Mouse (Mus musculus): ENCODE data around the gene Gm12216. TPM values are rescaled to one million over a fixed set of nuclear protein-coding genes. Genes with fewer than 3 reads are reported as not detected.
"Not testable (repeated sequence)": the region's sequence is repeated elsewhere in the genome, so short reads cannot be mapped to it uniquely, and the experiment has no call there.

Gene Gm12216
- total RNA-seq, 2 experiments from 2014 or later: 2.0 to 3.6 TPM

DNA sequence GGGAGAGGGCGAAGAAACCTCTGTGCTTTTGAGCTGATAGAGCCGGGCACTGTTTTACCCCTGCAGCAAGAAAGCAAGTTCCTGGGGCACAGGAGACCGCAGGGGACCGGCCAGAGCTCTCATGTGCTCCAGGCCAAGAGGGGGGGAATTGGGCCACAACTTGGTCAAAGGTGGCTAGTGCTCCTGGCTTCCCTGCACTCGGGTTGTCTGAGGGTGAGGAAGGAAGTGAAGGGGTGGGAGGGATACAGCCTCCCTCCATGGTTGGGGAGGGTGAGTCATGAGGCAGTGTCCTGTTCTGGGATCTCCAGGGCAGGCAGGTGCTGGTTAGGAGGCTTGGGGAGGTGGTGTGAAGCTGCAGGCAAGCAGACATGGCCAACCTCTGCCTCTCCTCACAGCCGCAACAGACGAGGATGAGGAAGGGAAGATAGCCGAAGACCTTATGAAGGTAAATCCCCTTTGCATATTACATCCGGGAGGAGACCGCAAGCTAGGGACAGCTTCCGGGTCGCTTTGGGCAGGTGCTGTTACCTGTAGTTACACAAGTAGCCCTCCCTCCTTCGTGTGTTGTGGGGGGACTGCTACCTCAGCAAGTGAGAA lies 84.3 kb downstream of the Gm12216 start:
- no peak for DNase-seq
- intact Hi-C loops (cut with DNase I): no loop called here

DNA sequence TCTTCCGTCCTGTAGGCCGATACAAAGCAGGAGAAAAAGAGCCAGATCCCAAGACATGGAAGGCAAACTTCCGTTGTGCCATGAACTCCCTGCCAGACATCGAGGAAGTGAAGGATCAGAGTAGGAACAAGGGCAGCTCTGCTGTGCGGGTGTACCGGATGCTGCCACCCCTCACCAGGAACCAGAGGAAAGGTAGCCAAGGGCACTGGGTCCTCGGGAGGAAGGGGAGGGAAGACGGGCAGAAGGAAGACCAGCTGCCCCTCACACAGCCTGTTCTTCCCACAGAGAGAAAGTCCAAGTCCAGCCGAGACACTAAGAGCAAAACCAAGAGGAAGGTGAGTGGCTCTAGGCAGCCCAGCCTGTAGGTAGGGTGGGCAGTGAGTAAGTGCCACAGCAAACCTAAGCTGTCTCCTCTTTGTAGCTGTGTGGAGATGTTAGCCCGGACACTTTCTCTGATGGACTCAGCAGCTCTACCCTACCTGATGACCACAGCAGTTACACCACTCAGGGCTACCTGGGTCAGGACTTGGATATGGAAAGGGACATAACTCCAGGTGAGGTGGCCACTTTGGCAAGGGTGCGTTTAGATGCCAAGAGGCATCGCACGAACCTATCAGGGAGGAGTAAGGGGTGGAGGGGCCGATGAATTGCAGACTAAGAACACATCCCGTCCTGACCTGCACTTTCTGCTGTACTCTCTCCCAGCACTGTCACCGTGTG lies 85.3 kb downstream of the Gm12216 start:
- intact Hi-C loops (cut with DNase I): no loop called here
- no peak for DNase-seq

DNA sequence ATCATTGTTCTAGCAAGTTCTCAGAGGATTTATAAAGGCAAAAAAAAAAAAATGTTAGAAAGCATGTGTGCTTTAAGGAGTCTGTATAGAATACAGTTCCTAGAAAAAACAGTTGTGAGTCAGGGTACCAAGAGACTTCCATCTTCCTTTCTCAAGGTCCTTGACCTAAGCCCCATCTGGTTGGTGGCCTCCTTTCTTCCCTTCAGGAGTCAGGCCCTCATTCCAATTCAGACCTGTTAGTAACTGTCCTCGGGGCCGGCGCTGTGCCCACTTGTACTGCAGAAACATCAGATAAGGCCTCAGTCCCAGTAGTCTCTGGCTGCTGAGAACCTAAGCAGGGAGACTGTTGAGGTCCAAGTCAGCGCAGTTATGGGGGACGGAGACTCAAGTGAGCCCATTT lies 86.0 kb downstream of the Gm12216 start, which contains the start of gene Gm17334:
Gene Gm17334 (minus strand): TSS at position 101 of the 400 bp plus-strand sequence.
- intact Hi-C loops (cut with DNase I): no loop called here
- DNase-seq: no peak

DNA sequence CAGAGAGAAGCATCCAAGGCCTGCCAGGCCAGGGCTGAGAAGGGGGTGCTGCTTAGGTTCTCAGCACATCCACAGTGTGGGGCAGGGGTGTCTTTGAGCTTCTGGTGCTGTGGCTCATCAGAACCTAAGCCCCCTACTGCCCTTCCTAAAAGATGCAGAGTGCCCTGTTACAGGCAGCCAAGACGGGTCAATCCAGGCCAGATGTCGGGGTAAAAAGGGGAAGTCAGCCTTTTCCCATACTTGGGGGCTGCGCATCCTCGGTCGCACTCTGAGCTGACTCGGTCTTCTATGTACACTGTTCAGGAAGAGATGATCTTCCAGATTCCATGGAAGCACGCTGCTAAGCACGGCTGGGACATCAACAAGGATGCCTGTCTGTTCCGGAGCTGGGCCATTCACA lies 86.5 kb downstream of the Gm12216 start:
- intact Hi-C loops (cut with DNase I): no loop called here
- no peak for DNase-seq

DNA sequence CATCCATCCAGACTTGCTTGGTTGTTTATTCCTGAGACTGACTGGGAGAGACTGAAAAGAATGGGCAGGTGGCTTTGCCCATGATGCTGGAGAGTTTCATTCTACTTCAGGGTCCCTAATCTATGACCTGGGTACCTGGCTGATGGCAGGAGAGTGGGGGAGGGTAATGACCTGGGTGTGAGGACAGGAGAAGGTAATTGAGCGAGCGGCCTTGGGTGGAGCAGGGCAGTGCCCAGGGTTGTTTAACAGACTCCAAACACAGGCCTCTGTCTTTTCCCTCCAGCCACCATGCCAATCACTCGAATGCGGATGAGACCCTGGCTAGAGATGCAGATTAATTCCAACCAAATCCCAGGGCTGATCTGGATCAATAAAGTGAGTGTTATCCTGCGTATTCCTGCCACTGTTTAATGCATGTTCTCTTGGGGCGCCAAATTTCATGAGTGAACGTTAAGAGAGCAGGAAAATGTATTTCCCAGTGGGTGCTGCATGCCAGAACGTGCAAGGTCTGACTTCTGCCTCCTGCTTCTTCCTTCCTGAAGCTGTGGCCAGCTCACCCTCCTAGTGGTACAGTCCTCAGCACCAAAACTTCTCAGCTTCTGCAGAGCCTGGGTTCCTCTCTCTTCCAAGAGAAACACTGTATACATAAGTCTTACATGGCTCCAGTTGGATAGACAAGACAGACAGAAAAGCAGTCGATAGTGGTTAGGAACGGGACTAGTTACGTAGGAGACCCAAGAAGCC lies 87.9 kb downstream of the Gm12216 start:
- no peak for DNase-seq
- intact Hi-C loops (cut with DNase I): loop anchor here (2.0 kb wide), 1 partner anchor 14 kb away; no protein-coding TSS in a partner anchor

DNA sequence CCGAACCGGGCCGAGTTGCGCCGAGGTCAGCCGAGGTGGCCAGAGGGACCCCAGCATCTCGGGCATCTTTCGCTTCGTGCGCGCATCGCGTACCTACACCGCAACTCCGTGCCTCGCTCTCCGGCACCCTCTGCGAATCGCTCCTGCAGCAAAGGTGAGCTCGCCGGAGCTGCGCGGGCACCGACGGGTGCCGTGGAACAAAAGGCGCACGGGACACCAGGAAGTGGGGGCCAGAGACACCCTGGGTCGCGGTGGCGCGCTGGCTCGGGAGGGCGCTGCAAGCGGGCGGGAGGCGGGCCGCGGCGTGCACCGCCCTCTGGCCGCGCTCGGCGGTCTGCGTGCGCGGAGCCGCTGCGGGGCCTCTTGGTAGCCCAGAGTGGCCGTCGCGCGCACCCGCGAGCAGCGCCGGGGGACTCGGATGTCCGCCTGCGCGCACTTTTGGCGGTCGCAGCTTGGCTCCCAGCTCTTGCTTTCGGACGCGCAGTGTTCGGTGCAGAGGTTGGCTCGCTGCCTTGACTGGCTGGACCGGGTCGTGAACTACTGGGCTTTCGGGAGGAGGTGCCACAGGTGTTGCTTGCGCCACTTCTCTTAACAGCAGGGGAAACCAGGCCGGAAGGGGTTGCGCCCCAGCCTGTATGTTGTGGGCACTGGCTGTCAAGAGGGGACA lies 88.8 kb downstream of the Gm12216 start:
- DNase-seq: peak; percentile 87 to 88
- intact Hi-C loops (cut with DNase I): loop anchor here (2.0 kb wide), 1 partner anchor 15 kb away; no protein-coding TSS in a partner anchor

DNA sequence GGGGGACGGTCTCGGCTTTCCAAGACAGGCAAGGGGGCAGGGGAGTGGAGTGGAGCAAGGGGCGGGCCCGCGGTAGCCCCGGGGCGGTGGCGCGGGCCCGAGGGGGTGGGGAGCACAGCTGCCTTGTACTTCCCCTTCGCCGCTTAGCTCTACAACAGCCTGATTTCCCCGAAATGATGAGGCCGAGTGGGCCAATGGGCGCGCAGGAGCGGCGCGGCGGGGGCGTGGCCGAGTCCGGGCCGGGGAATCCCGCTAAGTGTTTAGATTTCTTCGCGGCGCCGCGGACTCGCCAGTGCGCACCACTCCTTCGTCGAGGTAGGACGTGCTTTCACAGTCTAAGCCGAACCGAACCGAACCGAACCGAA lies 89.3 kb downstream of the Gm12216 start, which contains the start of gene Irf1:
Gene Irf1 (plus strand): TSS at position 255 of the 365 bp plus-strand sequence.
- DNase-seq: peak; percentile 95 to 96
- intact Hi-C loops (cut with DNase I): loop anchor here (2.0 kb wide), 1 partner anchor 15 kb away; no protein-coding TSS in a partner anchor

DNA sequence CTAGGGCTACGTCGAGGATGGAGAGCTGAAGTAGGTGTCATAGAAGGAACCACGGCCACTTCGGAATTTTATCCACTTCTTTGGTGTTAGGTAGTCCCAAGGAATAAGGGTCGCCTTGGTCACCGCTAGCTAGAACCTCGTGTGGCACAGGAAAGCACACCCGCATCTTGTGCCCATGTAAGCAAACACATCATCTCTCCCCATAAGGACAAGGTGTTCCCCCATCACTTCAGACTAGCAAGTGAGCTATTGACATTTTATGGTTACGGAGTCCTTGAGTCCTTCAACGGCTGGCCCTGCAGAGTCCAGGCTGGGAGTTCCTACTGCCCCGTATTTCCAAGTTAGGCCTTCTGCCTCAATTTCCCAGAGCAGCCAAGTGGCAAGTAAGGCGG lies 89.9 kb downstream of the Gm12216 start:
- no peak for DNase-seq
- intact Hi-C loops (cut with DNase I): no loop called here

DNA sequence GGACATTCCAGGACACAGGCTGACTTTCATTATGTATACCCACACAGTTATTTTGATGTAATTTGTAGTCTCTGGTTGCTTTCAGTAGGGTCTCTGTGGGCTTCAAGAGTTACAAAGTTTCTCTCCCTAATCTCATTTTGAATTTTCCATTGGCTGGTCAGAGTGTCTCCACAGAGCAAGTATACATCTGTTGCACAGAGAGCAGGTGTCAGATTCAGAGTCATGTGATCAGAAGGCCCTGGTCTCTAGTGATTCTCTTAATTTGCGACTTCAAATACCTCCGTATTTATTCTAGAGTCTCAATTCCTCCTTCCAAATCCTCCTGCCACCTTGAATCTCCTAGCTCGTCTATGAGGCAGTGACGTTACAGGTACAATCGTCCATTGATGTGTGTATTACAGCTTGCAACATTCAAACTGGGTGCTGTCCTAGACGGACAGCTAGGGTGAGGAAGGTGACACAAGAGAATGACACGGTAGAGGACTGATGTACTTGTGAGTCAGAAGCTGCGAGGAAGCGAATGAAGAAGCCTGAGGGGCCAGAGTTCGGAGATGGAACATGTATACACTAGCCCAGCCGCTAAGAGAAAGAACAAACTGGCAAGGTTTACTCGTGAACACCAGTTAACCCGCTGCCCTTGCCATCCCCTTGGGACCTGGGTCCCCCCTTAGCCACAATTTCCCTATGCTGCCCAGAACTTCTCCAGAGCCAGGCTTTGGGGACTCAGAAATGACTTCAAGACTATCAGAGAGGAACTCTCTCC lies 90.5 kb downstream of the Gm12216 start:
- intact Hi-C loops (cut with DNase I): no loop called here
- DNase-seq: no peak

DNA sequence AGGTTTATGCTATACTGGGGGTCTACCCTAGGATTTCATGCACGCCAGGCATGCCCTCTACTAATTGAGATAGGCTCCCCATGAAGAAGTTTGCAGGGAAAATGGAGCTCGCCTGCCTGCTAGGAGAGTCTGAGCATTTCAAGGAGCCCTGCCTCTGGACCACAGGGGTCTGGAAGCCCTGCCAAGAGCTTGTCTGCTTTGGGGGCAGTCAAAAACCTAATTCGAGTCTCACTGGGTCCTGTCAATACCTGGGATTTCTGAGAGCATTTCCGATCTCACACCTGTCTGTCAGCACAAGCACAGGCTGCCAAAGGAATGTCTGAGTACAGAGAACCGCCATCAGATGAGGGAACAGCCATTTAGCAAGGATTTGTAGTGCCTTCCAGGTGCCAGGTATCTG lies 94.5 kb downstream of the Gm12216 start:
- DNase-seq: no peak
- intact Hi-C loops (cut with DNase I): no loop called here

DNA sequence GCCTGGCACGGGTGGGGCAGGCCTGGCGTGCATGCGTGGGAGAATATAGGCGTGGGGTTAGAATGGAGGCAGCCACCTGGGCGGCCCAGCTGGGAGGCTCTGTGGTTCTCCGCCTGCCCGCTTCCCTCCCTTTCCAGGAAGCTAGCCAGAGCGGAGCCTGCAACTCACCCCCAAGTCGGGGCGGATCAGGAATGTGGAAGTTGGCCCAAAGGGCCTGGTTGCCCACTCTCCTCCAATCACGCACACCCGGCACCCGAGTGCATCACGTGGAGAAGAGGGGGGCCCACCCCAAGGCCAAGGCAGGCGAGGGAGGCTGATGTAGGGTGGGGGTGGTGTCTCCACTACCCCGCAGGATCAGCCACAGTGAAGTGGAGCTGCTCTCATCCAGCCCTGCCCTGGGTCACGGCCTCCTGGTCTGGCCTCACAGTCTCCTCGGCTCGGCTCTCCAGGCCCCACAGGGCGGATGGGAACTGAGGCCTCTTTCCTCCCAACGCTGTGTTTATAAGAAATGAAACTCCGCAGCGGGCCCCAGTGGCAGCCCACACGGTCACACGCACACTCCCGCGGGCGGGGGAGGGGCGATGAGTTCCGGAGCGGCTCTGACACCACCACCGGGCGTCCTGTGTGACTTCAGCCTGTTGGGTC lies 95.4 kb downstream of the Gm12216 start:
- peak; percentile 93 to 94 for DNase-seq
- intact Hi-C loops (cut with DNase I): no loop called here

DNA sequence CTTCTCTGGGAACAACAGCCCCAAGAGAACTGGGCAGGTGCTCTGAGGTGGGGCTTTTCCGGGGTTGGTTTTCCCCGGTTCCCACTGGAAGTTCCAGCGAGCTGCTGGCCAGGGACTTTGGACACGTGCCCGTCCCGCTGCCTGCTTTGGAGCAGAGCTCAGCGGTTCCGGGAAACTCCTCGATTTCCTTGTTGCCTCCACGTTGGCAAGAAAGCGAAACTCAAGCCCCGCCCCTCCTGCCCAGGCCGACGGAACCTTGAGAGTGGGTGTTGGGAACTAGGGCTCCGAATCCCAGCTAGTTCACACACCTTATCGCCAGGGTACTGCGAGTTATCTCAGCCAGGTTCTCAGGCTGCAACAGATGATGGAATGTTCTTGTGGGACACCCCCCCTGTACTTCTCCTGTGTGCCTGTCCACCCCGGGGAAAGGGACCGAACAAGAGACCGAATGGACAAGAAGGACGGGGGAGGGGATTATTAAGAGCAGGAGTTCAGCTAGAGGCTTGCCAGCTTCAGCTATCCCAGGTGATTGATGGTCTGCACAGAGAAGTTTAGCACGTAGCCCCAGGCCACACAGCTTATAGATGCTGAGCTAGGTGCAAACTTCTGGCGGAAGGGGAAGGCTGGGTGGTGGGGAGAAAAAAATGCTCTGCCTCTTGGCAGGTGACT lies 96.1 kb downstream of the Gm12216 start:
- intact Hi-C loops (cut with DNase I): no loop called here
- DNase-seq: peak; percentile 84 to 90

DNA sequence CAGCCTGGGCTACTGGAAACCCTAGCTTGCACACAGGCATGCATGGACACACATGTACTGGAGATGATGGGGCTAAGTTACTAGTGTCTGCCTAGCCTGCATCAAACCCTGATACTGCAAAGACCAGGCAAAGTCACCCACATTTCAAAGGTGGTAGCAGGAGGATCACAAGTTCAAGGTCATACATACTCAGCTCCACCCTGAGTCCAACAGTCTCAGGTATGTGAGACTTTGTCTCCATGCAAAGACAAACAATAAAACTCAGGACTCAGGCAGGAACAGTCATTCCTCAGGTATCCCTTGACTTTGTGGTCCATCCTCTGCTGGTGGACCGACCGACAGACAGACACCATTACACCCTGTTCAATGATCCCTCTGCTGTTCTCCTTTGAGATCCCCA lies 96.6 kb downstream of the Gm12216 start:
- intact Hi-C loops (cut with DNase I): no loop called here
- no peak for DNase-seq

DNA sequence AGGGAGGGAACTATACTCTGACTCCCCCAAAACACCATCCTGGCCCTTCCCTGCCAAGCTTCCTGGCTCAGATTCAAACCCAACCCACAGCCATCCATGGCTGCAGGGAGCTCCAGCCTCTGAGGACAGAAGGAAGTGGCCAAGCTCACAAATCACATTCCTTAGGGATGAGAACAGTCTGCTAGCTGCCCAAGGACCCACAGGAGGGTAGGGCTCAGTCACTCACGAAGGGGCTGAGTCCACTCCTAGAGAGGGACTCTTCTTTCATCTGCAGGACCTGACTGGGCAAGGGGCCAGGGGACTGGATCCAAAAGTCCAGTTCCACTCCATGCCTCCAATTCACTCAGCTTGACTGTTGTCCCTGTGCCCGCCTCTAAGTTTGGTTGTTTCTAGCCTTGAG lies 97.2 kb downstream of the Gm12216 start:
- DNase-seq: peak; percentile 74 to 80
- intact Hi-C loops (cut with DNase I): no loop called here

DNA sequence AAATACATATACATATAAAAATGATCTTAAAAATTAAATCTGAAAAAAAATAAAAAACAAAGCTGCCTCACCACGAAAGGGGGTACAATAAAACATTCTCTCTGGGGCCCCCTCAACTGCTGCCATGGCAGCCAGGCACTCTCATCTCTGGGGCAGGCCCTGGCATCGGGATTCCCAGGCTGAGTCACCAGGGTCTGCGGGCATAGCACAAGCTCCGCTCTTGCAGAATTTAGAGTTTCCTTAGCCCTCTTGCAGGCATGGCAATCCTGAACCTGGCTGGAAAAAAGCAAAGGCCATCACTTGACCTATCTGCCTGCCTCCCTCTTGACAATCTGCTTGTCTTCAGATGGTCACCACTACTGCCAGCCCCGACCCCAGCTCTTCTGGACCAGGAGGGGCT lies 97.8 kb downstream of the Gm12216 start:
- no peak for DNase-seq
- intact Hi-C loops (cut with DNase I): no loop called here

DNA sequence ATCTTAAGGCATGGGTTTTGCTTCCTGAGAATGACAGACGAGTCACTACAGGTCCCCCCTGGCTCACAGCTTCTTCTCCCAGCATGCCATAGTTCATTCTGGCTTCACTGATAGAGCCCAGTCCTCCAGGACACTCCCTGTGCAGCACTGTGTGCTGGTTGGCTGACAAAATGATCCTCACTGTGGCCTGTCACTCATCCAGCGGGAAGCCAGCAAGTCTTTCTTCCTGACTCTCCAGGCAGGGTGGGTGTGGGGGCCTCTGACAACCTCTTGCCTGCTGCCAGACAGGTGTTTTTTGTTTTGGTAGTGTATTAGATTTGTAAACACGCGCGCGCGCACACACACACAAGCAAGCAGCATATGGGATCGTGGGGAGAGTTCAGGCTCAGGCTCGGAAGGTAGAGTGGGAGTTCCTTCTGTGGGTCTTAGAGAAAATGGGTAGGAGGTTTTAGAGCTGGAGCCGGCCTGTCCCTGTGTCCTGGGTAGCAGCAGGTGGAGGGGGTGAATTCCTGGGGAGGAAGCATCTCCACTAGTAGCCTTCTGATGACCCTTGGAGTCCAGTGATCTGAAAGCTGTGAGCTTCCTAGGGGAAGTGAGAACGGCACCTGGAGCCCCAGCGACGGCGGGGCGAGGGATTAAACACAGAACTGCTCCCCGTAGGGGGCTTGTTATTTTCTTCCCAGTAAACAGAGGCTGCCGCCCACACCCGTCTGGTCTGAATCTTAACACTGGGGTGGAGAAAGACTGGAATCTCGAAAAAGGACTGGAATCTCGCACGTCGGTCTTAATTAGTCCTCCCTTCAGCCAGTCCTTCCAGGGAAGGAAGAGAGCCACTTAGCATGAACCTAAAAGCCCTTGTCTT lies 99.3 kb downstream of the Gm12216 start:
- DNase-seq: no peak
- intact Hi-C loops (cut with DNase I): no loop called here

DNA sequence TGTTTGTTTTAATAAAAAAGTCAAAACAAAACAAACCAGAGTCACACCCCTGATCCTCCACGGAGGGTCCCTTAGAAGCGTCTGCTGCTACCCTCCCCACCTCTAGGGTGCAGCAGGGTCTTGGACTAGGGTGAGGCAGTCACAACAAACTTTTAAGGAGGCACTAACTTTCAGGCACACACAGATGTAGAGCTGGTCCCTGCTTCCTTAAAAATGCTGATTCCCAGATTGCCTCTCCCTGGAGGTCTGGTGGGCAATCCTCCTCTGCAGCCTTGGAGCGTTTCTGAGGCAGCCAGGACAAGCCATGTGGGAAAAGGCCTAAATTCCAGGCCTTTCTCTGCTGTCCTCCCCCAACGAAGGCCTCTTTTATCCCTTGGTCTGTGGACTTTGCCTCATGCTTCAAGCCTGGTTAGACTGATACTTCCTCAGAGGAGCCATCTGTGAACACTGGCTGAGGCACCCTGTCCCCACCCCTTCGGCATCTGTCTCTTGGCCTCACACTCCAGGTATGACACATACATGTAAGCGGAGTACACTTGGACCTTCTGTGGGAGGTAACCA lies 100.2 kb downstream of the Gm12216 start:
- peak in 1 of 2 experiments; percentile 37 for DNase-seq
- intact Hi-C loops (cut with DNase I): loop anchor here (1.0 kb wide), 1 partner anchor 90 kb away; no protein-coding TSS in a partner anchor

DNA sequence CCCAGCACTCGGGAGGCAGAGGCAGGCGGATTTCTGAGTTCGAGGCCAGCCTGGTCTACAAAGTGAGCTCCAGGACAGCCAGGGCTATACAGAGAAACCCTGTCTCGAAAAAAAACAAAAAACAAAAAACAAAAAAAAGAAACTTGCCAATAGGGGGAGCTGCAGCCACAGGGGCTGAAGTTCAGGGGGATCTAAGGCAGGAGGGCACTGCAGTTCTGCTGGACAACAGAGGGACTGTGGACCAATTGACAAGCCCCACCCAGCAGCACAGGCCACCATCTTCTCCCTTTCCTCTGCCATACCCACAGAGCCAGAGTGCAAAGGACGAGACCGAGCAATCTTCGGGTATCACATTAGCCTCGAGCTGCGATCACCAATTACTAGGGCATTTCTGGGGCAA lies 101.0 kb downstream of the Gm12216 start:
- intact Hi-C loops (cut with DNase I): loop anchor here (1.0 kb wide), 1 partner anchor 91 kb away; no protein-coding TSS in a partner anchor
- not testable (repeated sequence) for DNase-seq

Data from heart, postnatal 14 days (tissue).